Mouse (Mus musculus): Measurements from ENCODE around the gene Olfr155. TPM values are rescaled to one million over a fixed set of nuclear protein-coding genes. Genes with fewer than 3 reads are reported as not detected.

Gene Olfr155
- polyA plus RNA-seq, 1 experiment: not detected

- Histone ChIP-seq H3K4me3 (ENCODE audit: insufficient read depth, poor library complexity, severe bottlenecking) (peak overlapping the region; percentile 43), H3K36me3 (ENCODE audit: control insufficient read depth, insufficient read depth) (no peaks in the 10 kb centered on the region), H3K27me3 (ENCODE audit: control insufficient read depth, insufficient read depth, insufficient read length) (peaks cover 13% of the 10 kb centered on the region), H3K79me2 (ENCODE audit: control insufficient read depth, insufficient read depth) (no peaks in the 10 kb centered on the region), H3ac (ENCODE audit: control insufficient read depth, insufficient read length, low read depth) (peak overlapping the region; percentile 75), H3K79me3 (ENCODE audit: low read depth) (no peaks in the 10 kb centered on the region)
- TF ChIP-seq CTCF (IDR thresholded peaks at IDR 0.05; ENCODE audit: control insufficient read depth, insufficient read depth, insufficient read length): no peak
- no peak for TF ChIP-seq MAX (IDR thresholded peaks at IDR 0.05)
- TF ChIP-seq USF1 (IDR thresholded peaks at IDR 0.05; ENCODE audit: low read depth): no peak
- no peak for TF ChIP-seq CEBPB (IDR thresholded peaks at IDR 0.05; ENCODE audit: low read depth)
- no peak for TF ChIP-seq MYOD1 (IDR thresholded peaks at IDR 0.05; ENCODE audit: control insufficient read depth, insufficient read length, low read depth)
- no peak for TF ChIP-seq MYOG (IDR thresholded peaks at IDR 0.05; ENCODE audit: control insufficient read depth, extremely low read depth, insufficient read length)
- TF ChIP-seq FOSL1 (IDR thresholded peaks at IDR 0.05; ENCODE audit: insufficient read depth, low read length, poor library complexity, severe bottlenecking): no peak
Measured at GRCm38 (mm10) chr4:43875919-43876411, 24.6 kb downstream of the Olfr155 start.

GRCm38 (mm10) chr4:43877230-43877629, 25.9 kb downstream of the Olfr155 start:
- Histone ChIP-seq H3K4me3 (ENCODE audit: insufficient read depth, poor library complexity, severe bottlenecking) (no peak overlapping the region), H3ac (ENCODE audit: control insufficient read depth, insufficient read length, low read depth) (no peak overlapping the region), H3K36me3 (ENCODE audit: control insufficient read depth, insufficient read depth) (no peaks in the 10 kb centered on the region), H3K79me3 (ENCODE audit: low read depth) (no peaks in the 10 kb centered on the region), H3K27me3 (ENCODE audit: control insufficient read depth, insufficient read depth, insufficient read length) (peaks cover 7% of the 10 kb centered on the region), H3K79me2 (ENCODE audit: control insufficient read depth, insufficient read depth) (no peaks in the 10 kb centered on the region)
- no peak for TF ChIP-seq MYOD1 (IDR thresholded peaks at IDR 0.05; ENCODE audit: control insufficient read depth, insufficient read length, low read depth)
- TF ChIP-seq FOSL1 (IDR thresholded peaks at IDR 0.05; ENCODE audit: insufficient read depth, low read length, poor library complexity, severe bottlenecking): no peak
- no peak for TF ChIP-seq CTCF (IDR thresholded peaks at IDR 0.05; ENCODE audit: control insufficient read depth, insufficient read depth, insufficient read length)
- no peak for TF ChIP-seq USF1 (IDR thresholded peaks at IDR 0.05; ENCODE audit: low read depth)
- no peak for TF ChIP-seq MYOG (IDR thresholded peaks at IDR 0.05; ENCODE audit: control insufficient read depth, extremely low read depth, insufficient read length)
- no peak for TF ChIP-seq CEBPB (IDR thresholded peaks at IDR 0.05; ENCODE audit: low read depth)
- no peak for TF ChIP-seq MAX (IDR thresholded peaks at IDR 0.05)

- no peak for TF ChIP-seq CTCF (IDR thresholded peaks at IDR 0.05; ENCODE audit: control insufficient read depth, insufficient read depth, insufficient read length)
- TF ChIP-seq CEBPB (IDR thresholded peaks at IDR 0.05; ENCODE audit: low read depth): no peak
- TF ChIP-seq USF1 (IDR thresholded peaks at IDR 0.05; ENCODE audit: low read depth): no peak
- H3K36me3 ChIP-seq (ENCODE audit: control insufficient read depth, insufficient read depth): no peaks in the 10 kb centered on the region
- H3ac ChIP-seq (ENCODE audit: control insufficient read depth, insufficient read length, low read depth): no peak overlapping the region
- peaks cover under 1% of the 10 kb centered on the region for H3K27me3 ChIP-seq (ENCODE audit: control insufficient read depth, insufficient read depth, insufficient read length)
- no peaks in the 10 kb centered on the region for H3K79me2 ChIP-seq (ENCODE audit: control insufficient read depth, insufficient read depth)
- H3K79me3 ChIP-seq (ENCODE audit: low read depth): no peaks in the 10 kb centered on the region
- H3K4me3 ChIP-seq (ENCODE audit: insufficient read depth, poor library complexity, severe bottlenecking): no peak overlapping the region
Measured at GRCm38 (mm10) chr4:43878121-43878776, 26.9 kb downstream of the Olfr155 start.

GRCm38 (mm10) chr4:43879566-43879965, 28.2 kb downstream of the Olfr155 start:
- TF ChIP-seq FOSL1 (IDR thresholded peaks at IDR 0.05; ENCODE audit: insufficient read depth, low read length, poor library complexity, severe bottlenecking) (no peak), CEBPB (IDR thresholded peaks at IDR 0.05; ENCODE audit: low read depth) (no peak), MAX (IDR thresholded peaks at IDR 0.05) (no peak), MYOG (IDR thresholded peaks at IDR 0.05; ENCODE audit: control insufficient read depth, extremely low read depth, insufficient read length) (no peak), MYOD1 (IDR thresholded peaks at IDR 0.05; ENCODE audit: control insufficient read depth, insufficient read length, low read depth) (no peak), CTCF (IDR thresholded peaks at IDR 0.05; ENCODE audit: control insufficient read depth, insufficient read depth, insufficient read length) (no peak)
- Histone ChIP-seq H3K79me3 (ENCODE audit: low read depth) (no peaks in the 10 kb centered on the region), H3K36me3 (ENCODE audit: control insufficient read depth, insufficient read depth) (no peaks in the 10 kb centered on the region), H3K4me3 (ENCODE audit: insufficient read depth, poor library complexity, severe bottlenecking) (no peak overlapping the region), H3K79me2 (ENCODE audit: control insufficient read depth, insufficient read depth) (no peaks in the 10 kb centered on the region), H3K27me3 (ENCODE audit: control insufficient read depth, insufficient read depth, insufficient read length) (no peaks in the 10 kb centered on the region), H3ac (ENCODE audit: control insufficient read depth, insufficient read length, low read depth) (no peak overlapping the region)

- no peaks in the 10 kb centered on the region for H3K27me3 ChIP-seq (ENCODE audit: control insufficient read depth, insufficient read depth, insufficient read length)
- no peak for TF ChIP-seq MYOD1 (IDR thresholded peaks at IDR 0.05; ENCODE audit: control insufficient read depth, insufficient read length, low read depth)
- TF ChIP-seq MYOG (IDR thresholded peaks at IDR 0.05; ENCODE audit: control insufficient read depth, extremely low read depth, insufficient read length): no peak
- TF ChIP-seq CTCF (IDR thresholded peaks at IDR 0.05; ENCODE audit: control insufficient read depth, insufficient read depth, insufficient read length): no peak
- TF ChIP-seq MAX (IDR thresholded peaks at IDR 0.05): no peak
- no peak for TF ChIP-seq FOSL1 (IDR thresholded peaks at IDR 0.05; ENCODE audit: insufficient read depth, low read length, poor library complexity, severe bottlenecking)
- TF ChIP-seq USF1 (IDR thresholded peaks at IDR 0.05; ENCODE audit: low read depth): no peak
- no peak for TF ChIP-seq CEBPB (IDR thresholded peaks at IDR 0.05; ENCODE audit: low read depth)
- no peaks in the 10 kb centered on the region for H3K79me2 ChIP-seq (ENCODE audit: control insufficient read depth, insufficient read depth)
- H3K4me3 ChIP-seq (ENCODE audit: insufficient read depth, poor library complexity, severe bottlenecking): no peak overlapping the region
- H3K36me3 ChIP-seq (ENCODE audit: control insufficient read depth, insufficient read depth): no peaks in the 10 kb centered on the region
- no peak overlapping the region for H3ac ChIP-seq (ENCODE audit: control insufficient read depth, insufficient read length, low read depth)
- H3K79me3 ChIP-seq (ENCODE audit: low read depth): no peaks in the 10 kb centered on the region
Measured at GRCm38 (mm10) chr4:43884196-43884595, 32.8 kb downstream of the Olfr155 start.

- Histone ChIP-seq H3K27me3 (ENCODE audit: control insufficient read depth, insufficient read depth, insufficient read length) (no peaks in the 10 kb centered on the region), H3ac (ENCODE audit: control insufficient read depth, insufficient read length, low read depth) (no peak overlapping the region), H3K36me3 (ENCODE audit: control insufficient read depth, insufficient read depth) (no peaks in the 10 kb centered on the region), H3K4me3 (ENCODE audit: insufficient read depth, poor library complexity, severe bottlenecking) (no peak overlapping the region), H3K79me3 (ENCODE audit: low read depth) (no peaks in the 10 kb centered on the region), H3K79me2 (ENCODE audit: control insufficient read depth, insufficient read depth) (no peaks in the 10 kb centered on the region)
- TF ChIP-seq CEBPB (IDR thresholded peaks at IDR 0.05; ENCODE audit: low read depth) (no peak), CTCF (IDR thresholded peaks at IDR 0.05; ENCODE audit: control insufficient read depth, insufficient read depth, insufficient read length) (no peak), MAX (IDR thresholded peaks at IDR 0.05) (no peak), MYOD1 (IDR thresholded peaks at IDR 0.05; ENCODE audit: control insufficient read depth, insufficient read length, low read depth) (no peak), MYOG (IDR thresholded peaks at IDR 0.05; ENCODE audit: control insufficient read depth, extremely low read depth, insufficient read length) (no peak), USF1 (IDR thresholded peaks at IDR 0.05; ENCODE audit: low read depth) (no peak), FOSL1 (IDR thresholded peaks at IDR 0.05; ENCODE audit: insufficient read depth, low read length, poor library complexity, severe bottlenecking) (no peak)
Measured at GRCm38 (mm10) chr4:43891247-43891646, 39.9 kb downstream of the Olfr155 start.

Measured in C2C12 (cell line).